Mouse (Mus musculus) adrenal gland, adult 8-10 months (tissue): Measurements from ENCODE around the gene Il5. TPM values are rescaled to one million over a fixed set of nuclear protein-coding genes. Genes with fewer than 3 reads are reported as not detected.
"Not testable (repeated sequence)": the region's sequence is repeated elsewhere in the genome, so short reads cannot be mapped to it uniquely, and the experiment has no call there.

Experiments
- DNase-seq: peaks from one replicate; pipeline ENCODE4 v3.0.0; 2022
- total RNA-seq, 4 experiments: library from RNA; stranded (reverse); gene quantifications; 2 replicates each; pipeline ENCODE4 v1.2.4; 2022

Il5 gene
- total RNA-seq, 4 experiments from 2014 or later: not detected

GRCm38 (mm10) chr11:53745260-53745659 lies 24.7 kb downstream of the Il5 start:
- no peak for DNase-seq

GRCm38 (mm10) chr11:53747985-53748384 lies 27.4 kb downstream of the Il5 start:
- DNase-seq: no peak

GRCm38 (mm10) chr11:53748614-53749013 lies 28.0 kb downstream of the Il5 start:
- no peak for DNase-seq

GRCm38 (mm10) chr11:53749306-53749705 lies 28.7 kb downstream of the Il5 start:
- no peak for DNase-seq

GRCm38 (mm10) chr11:53749716-53750352 lies 29.2 kb downstream of the Il5 start:
- no peak for DNase-seq

- DNase-seq: no peak
Measured at GRCm38 (mm10) chr11:53755011-53755595, 34.5 kb downstream of the Il5 start.

GRCm38 (mm10) chr11:53757612-53758011 lies 37.0 kb downstream of the Il5 start:
- no peak for DNase-seq

GRCm38 (mm10) chr11:53758033-53758432 lies 37.4 kb downstream of the Il5 start:
- DNase-seq: not testable (repeated sequence)

- no peak for DNase-seq
Measured at GRCm38 (mm10) chr11:53758791-53759351, 38.3 kb downstream of the Il5 start.

GRCm38 (mm10) chr11:53759545-53760406 lies 39.2 kb downstream of the Il5 start:
- DNase-seq: no peak

- no peak for DNase-seq
Measured at GRCm38 (mm10) chr11:53761284-53761683, 40.7 kb downstream of the Il5 start.

- DNase-seq: peak; percentile 94
Measured at GRCm38 (mm10) chr11:53761822-53762221, 41.2 kb downstream of the Il5 start.

- no peak for DNase-seq
Measured at GRCm38 (mm10) chr11:53762426-53762825, 41.8 kb downstream of the Il5 start.

- peak; percentile 92 for DNase-seq
Measured at GRCm38 (mm10) chr11:53762827-53763495, 42.4 kb downstream of the Il5 start.

GRCm38 (mm10) chr11:53763496-53764140 lies 43.0 kb downstream of the Il5 start:
- peak; percentile 92 for DNase-seq

GRCm38 (mm10) chr11:53764581-53764980 lies 44.0 kb downstream of the Il5 start:
- DNase-seq: no peak

- DNase-seq: no peak
Measured at GRCm38 (mm10) chr11:53768422-53769184, 48.0 kb downstream of the Il5 start.

GRCm38 (mm10) chr11:53769185-53769576 lies 48.6 kb downstream of the Il5 start:
- DNase-seq: no peak

- peak; percentile 94 for DNase-seq
Measured at GRCm38 (mm10) chr11:53769760-53770124, 49.1 kb downstream of the Il5 start, which contains the start of gene Irf1. TSS of gene Irf1 (plus strand) at chr11:53770014.

GRCm38 (mm10) chr11:53770125-53770791 lies 49.7 kb downstream of the Il5 start:
- peak; percentile 72 for DNase-seq
